Mouse (Mus musculus) kidney, embryonic 16.5 days (tissue): ENCODE measurements around the gene Cd7. TPM values are rescaled to one million over a fixed set of nuclear protein-coding genes. Genes with fewer than 3 reads are reported as not detected.
"Not testable (repeated sequence)": the region's sequence is repeated elsewhere in the genome, so short reads cannot be mapped to it uniquely, and the experiment has no call there.

Experiments
- ATAC-seq: fragments of 200-750 bp; cut with Nextera tagmentation; 2 replicates; pipeline ENCODE4 v1.8.0; 2017; ENCODE audit warnings: moderate TSS enrichment; ENCODE audit not compliant: low FRiP score, low TSS enrichment
- H3K27ac ChIP-seq: fragments of 300-500 bp; sonication (generic); 2 replicates; pipeline ENCODE4 v1.5.1; 2014; ENCODE audit warnings: low read length
- H3K27me3 ChIP-seq: fragments of 300-500 bp; sonication (generic); 2 replicates; pipeline ENCODE4 v1.6.1; 2014; ENCODE audit warnings: low read length, control low read depth, mixed read lengths; ENCODE audit not compliant: insufficient read depth
- H3K36me3 ChIP-seq: fragments of 300-500 bp; sonication (generic); 2 replicates; pipeline ENCODE4 v1.6.1; 2014; ENCODE audit warnings: low read length, control low read depth, mixed read lengths; ENCODE audit not compliant: insufficient read depth
- H3K4me1 ChIP-seq: fragments of 300-500 bp; sonication (generic); 2 replicates; pipeline ENCODE4 v1.6.1; 2014; ENCODE audit warnings: low read length, control low read depth, mixed read lengths; ENCODE audit not compliant: insufficient read depth
- H3K4me2 ChIP-seq: fragments of 300-500 bp; sonication (generic); replicated peaks from 2 replicates; pipeline ENCODE4 v1.6.1; 2014; ENCODE audit warnings: low read depth, low read length
- H3K4me3 ChIP-seq: fragments of 300-500 bp; sonication (generic); 2 replicates; pipeline ENCODE4 v1.5.1; 2014; ENCODE audit warnings: mild to moderate bottlenecking, low read length
- H3K9ac ChIP-seq: fragments of 300-500 bp; sonication (generic); replicated peaks from 2 replicates; pipeline ENCODE4 v1.6.1; 2014; ENCODE audit warnings: low read length
- H3K9me3 ChIP-seq: fragments of 300-500 bp; sonication (generic); 2 replicates; pipeline ENCODE4 v1.6.1; 2016; ENCODE audit warnings: low read length, control low read depth
- WGBS: fragments of 180-500 bp; shearing (Covaris S2); extraction: QIAGEN DNeasy Blood & Tissue Kit; methylation state at CpG from one replicate; pipeline ENCODE4 v1.1.7; 2014; 5-methylcytosine and 5-hydroxymethylcytosine counted together
- polyA plus RNA-seq: library from polyadenylated mRNA; unstranded; fragments of >200 nt; fragmentation: Nextera tagmentation; extraction: Ambion mirVana; gene quantifications from 2 replicates; pipeline ENCODE4 v1.2.1, GENCODE M21; 2015

Gene Cd7
- polyA plus RNA-seq, 1 experiment from 2014 or later, result 0.97 TPM

DNA sequence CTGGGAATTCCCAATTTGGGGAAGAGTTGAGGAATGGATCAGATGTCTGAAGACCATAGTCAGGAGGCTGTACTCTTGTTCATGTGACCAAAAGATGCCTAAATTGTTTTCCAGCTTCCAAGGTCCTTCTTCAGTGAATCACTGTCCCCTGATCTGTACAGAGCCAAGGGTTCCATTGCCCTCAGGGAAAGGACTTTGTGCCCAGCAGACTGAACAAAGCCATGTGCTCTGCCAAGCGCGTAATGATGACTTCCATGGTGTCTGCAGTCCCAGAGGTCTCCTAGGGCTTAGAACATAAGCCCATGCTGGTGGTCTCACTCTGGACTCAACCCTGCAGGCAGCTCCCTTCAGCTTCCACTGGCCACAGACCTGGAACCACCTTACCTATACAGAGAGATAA, 28.7 kb upstream of the Cd7 start:
- no peak overlapping the region for H3K9ac ChIP-seq
- no peak overlapping the region for H3K27ac ChIP-seq
- 0 out of 2 replicates have a peak, but pooled peaks have one; percentile 23 for ATAC-seq
- WGBS, result 88% methylated on average over 2 of the region's 2 CpGs
- H3K4me1 ChIP-seq, result no peaks in the 10 kb centered on the region
- H3K4me2 ChIP-seq, result no peak overlapping the region
- H3K36me3 ChIP-seq, result no peaks in the 10 kb centered on the region
- H3K4me3 ChIP-seq, result no peak overlapping the region
- no peaks in the 10 kb centered on the region for H3K27me3 ChIP-seq
- peaks cover 3% of the 10 kb centered on the region; the same call in 1 of the 2 replicates for H3K9me3 ChIP-seq

DNA sequence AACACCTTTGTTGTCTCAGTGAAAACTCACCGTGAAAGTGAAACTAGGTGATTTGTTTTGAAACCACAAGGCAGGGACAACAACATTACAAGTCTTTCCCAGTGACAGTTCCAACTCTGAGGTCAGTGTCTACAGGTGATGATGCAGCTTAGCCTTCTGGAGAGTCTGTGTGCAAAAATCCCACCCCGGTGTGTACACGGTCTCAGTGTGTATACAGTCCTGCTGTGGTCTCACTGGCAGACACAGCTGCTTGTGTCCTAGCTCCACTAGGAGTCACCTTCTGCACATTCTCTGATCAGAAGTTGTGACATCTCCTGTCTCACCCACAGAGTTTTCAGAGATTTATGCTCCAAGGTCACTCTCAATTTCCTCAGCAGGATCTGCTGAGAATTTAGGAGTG, 25.0 kb upstream of the Cd7 start:
- Histone ChIP-seq H3K27me3 (no peaks in the 10 kb centered on the region), H3K9me3 (no peaks in the 10 kb centered on the region), H3K27ac (no peak overlapping the region), H3K4me2 (no peak overlapping the region), H3K9ac (no peak overlapping the region), H3K4me3 (no peak overlapping the region), H3K4me1 (no peaks in the 10 kb centered on the region), H3K36me3 (no peaks in the 10 kb centered on the region)
- peak; percentile 64; the same call in 1 of the 2 replicates for ATAC-seq
- 60% methylated on average over 3 of the region's 3 CpGs for WGBS

GRCm38 (mm10) chr11:121063379-121063778, 24.2 kb upstream of the Cd7 start, which contains the start of gene Sectm1b:
Gene Sectm1b, minus strand, starts transcription at chr11:121063569.
- Histone ChIP-seq H3K4me2 (no peak within 1 kb of the TSS), H3K27me3 (no peaks in the 10 kb centered on the region), H3K4me1 (no peaks in the 10 kb centered on the region), H3K36me3 (no peaks in the 10 kb centered on the region), H3K9me3 (no peaks in the 10 kb centered on the region), H3K27ac (no peak within 1 kb of the TSS), H3K9ac (no peak within 1 kb of the TSS), H3K4me3 (no peak within 1 kb of the TSS)
- ATAC-seq, result no peak
- 74% methylated on average over 5 of the region's 5 CpGs for WGBS

- Histone ChIP-seq H3K27ac (no peak overlapping the region), H3K4me1 (peaks cover 6% of the 10 kb centered on the region), H3K4me3 (no peak overlapping the region), H3K9me3 (no peaks in the 10 kb centered on the region), H3K9ac (no peak overlapping the region), H3K4me2 (no peak overlapping the region), H3K27me3 (no peaks in the 10 kb centered on the region), H3K36me3 (no peaks in the 10 kb centered on the region)
- WGBS, result 62% methylated on average over 8 of the region's 8 CpGs
- no peak for ATAC-seq
Measured at GRCm38 (mm10) chr11:121061615-121062014, 22.4 kb upstream of the Cd7 start.

- H3K27ac ChIP-seq, H3K36me3 ChIP-seq, H3K27me3 ChIP-seq, ATAC-seq, H3K9ac ChIP-seq, H3K4me3 ChIP-seq, H3K4me2 ChIP-seq, H3K9me3 ChIP-seq: not testable (repeated sequence)
- H3K4me1 ChIP-seq, result peaks cover 13% of the 10 kb centered on the region
- WGBS, result 98% methylated on average over 6 of the region's 6 CpGs
Measured at GRCm38 (mm10) chr11:121060401-121061067, 21.3 kb upstream of the Cd7 start.

DNA sequence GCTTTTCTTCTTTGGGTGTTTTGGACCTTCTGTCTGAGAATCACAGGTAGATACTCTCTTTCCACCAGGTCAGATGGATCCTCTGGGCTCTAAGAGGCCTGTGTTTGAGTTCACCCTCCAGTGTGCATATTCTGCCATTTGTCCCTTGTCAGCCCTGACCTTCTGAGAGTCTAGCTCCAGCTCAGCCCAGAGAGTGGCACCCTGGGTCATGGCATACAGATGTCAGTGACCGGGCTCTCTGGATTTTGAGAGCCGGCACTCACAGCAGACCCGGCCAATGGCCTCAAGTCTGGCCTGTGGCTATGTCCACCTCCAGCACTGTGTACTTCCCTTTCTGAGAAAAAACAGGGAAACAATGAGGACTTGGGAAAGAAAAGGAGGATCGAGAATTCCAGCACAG, 20.3 kb upstream of the Cd7 start:
- ATAC-seq, result no peak
- H3K9me3 ChIP-seq, result no peaks in the 10 kb centered on the region
- no peak overlapping the region for H3K4me3 ChIP-seq
- H3K4me2 ChIP-seq, result no peak overlapping the region
- H3K4me1 ChIP-seq, result peaks cover 13% of the 10 kb centered on the region
- 82% methylated on average over 4 of the region's 4 CpGs for WGBS
- no peaks in the 10 kb centered on the region for H3K27me3 ChIP-seq
- no peaks in the 10 kb centered on the region for H3K36me3 ChIP-seq
- H3K27ac ChIP-seq, result no peak overlapping the region
- no peak overlapping the region for H3K9ac ChIP-seq

DNA sequence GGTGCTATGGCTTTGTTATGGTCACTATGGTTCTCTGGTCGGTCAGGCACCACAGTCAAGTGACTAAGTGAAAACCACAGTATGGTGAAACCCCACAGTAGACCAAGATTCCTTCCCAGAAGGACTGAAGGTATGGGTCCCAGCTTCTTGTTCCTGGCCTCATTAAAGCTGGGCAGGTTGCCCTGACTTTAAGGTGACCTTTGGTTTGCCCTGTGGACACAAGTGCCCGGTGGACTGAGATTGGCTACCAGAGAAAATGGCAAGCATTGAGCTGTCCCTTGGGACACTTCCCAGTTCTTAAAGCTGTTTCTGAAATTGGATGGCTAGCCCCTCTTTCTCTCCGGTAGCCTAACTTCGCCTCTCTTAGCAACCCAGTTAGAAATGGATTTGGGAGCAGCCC, 19.7 kb upstream of the Cd7 start:
- Histone ChIP-seq H3K4me1 (peaks cover 13% of the 10 kb centered on the region), H3K27ac (no peak overlapping the region), H3K4me2 (no peak overlapping the region), H3K36me3 (no peaks in the 10 kb centered on the region), H3K9me3 (no peaks in the 10 kb centered on the region), H3K4me3 (no peak overlapping the region), H3K9ac (no peak overlapping the region), H3K27me3 (no peaks in the 10 kb centered on the region)
- 89% methylated on average over 4 of the region's 4 CpGs for WGBS
- ATAC-seq, result no peak

DNA sequence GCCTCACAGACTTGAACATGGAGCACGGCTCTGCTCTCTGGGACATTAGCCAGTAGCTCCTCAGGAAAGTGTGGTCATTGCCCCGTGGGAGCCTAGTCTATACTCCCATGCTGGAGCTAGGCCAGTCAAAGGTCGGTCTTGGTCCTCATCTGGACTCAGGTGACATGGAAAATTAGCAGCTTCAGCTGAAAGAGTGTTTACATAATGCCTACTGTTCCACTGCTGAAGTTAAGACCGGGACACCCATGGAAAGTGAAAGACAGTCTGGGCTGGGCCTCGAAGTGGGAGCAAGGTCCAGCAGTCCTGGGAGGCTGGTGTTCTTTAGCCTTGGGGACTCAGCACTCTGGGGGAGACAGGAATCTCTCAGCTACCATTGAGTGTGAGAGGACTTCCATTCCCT, 18.9 kb upstream of the Cd7 start:
- no peak overlapping the region for H3K4me2 ChIP-seq
- H3K27me3 ChIP-seq, result no peaks in the 10 kb centered on the region
- peak; percentile 54; the same call in 1 of the 2 replicates for ATAC-seq
- no peak overlapping the region for H3K4me3 ChIP-seq
- no peak overlapping the region for H3K9ac ChIP-seq
- no peaks in the 10 kb centered on the region for H3K36me3 ChIP-seq
- WGBS, result 68% methylated on average over 5 of the region's 5 CpGs
- peaks cover 13% of the 10 kb centered on the region for H3K4me1 ChIP-seq
- H3K9me3 ChIP-seq, result no peaks in the 10 kb centered on the region
- no peak overlapping the region for H3K27ac ChIP-seq

DNA sequence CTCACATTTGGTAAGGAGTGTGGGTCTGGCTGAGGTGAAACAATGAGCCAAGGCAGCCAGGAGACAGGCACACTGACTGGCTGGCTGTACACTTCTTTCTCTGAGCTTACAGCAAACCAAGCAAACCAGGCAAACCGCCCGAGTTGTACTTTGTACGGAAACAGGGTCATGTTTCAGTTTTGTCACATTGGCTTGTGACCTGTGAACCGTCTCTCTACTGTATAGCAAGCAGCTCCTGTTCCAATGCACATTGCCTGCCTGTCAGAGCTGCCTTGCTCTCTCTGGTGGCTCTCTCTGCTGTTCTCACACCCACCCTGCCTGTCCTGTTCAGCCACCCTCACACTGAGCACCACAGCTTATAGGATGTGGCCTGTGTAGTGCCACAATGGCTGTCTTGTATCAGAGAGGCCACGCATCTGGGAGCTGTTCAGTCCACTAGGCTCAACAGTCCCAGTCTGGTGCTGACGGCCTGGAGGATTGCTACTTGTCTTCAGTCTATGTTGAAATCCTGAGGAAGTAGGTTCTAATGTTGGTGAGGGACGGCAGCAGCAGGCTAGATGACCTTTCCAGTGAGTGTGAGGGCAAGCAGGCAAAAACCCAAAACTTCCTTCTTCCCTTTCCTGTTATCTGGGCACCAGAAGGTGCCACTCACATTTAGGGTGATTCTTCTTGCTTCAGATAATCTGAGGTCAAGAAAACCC, 17.5 kb upstream of the Cd7 start:
- Histone ChIP-seq H3K9ac (peak overlapping the region; percentile 29; the same call in 1 of the 2 replicates), H3K36me3 (no peaks in the 10 kb centered on the region), H3K4me3 (no peak overlapping the region), H3K4me2 (no peak overlapping the region), H3K9me3 (no peaks in the 10 kb centered on the region), H3K4me1 (peaks cover 13% of the 10 kb centered on the region), H3K27ac (peak overlapping the region; percentile 65), H3K27me3 (no peaks in the 10 kb centered on the region)
- WGBS, result 34% methylated on average over 7 of the region's 7 CpGs
- peak; percentile 76 for ATAC-seq

DNA sequence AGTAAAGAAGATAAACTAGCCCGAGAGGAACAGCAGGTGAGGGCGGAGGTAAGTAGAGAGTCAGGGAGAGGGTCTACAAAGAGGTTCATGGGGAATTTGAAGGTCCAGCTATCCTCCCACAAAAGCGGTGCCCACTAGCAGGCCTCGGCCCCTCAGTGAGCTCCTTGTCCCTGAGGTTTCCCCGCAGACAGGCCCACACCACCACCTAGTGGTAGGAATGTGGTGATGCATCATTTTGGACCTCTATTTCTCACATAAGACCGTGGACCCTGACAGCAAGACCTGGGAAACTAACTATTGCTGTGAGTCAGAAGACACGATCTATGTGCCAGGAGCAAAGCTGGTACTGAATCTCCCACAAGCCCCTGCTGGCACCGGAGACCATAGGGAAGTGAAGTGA, 14.3 kb upstream of the Cd7 start:
- Histone ChIP-seq H3K9me3 (no peaks in the 10 kb centered on the region), H3K4me3 (no peak overlapping the region), H3K4me2 (no peak overlapping the region), H3K27ac (no peak overlapping the region), H3K9ac (no peak overlapping the region), H3K36me3 (no peaks in the 10 kb centered on the region), H3K27me3 (no peaks in the 10 kb centered on the region), H3K4me1 (peaks cover 13% of the 10 kb centered on the region)
- 15% methylated on average over 8 of the region's 8 CpGs for WGBS
- no peak for ATAC-seq
